Mouse (Mus musculus) embryonic fibroblast, embryonic 13.5 days (primary cell): ENCODE measurements around the gene Scd1. TPM values are rescaled to one million over a fixed set of nuclear protein-coding genes. Genes with fewer than 3 reads are reported as not detected.
A peak's percentile ranks its signal among the peaks of the same experiment; 100 is the strongest.
"Not testable (repeated sequence)": the region's sequence is repeated elsewhere in the genome, so short reads cannot be mapped to it uniquely, and the experiment has no call there.

Experiments used
- H3K27ac ChIP-seq: 2 replicates; pipeline ENCODE4 v1.5.1; 2012; ENCODE audit warnings: low read length, control low read depth, inconsistent platforms; ENCODE audit not compliant: insufficient read depth
- H3K4me1 ChIP-seq: 2 replicates; pipeline ENCODE4 v1.6.1; 2011; ENCODE audit warnings: low read length; ENCODE audit not compliant: control insufficient read depth, insufficient read depth
- H3K4me3 ChIP-seq: 2 replicates; pipeline ENCODE4 v1.5.1; 2011; ENCODE audit warnings: mild to moderate bottlenecking, control low read depth, low read length; ENCODE audit not compliant: insufficient read depth
- CTCF ChIP-seq: IDR thresholded peaks from 2 replicates; pipeline ENCODE4 v1.5.1; 2011; ENCODE audit warnings: mild to moderate bottlenecking, control low read depth, low read length, moderate library complexity, borderline replicate concordance; ENCODE audit not compliant: insufficient read depth
- POLR2A ChIP-seq: IDR thresholded peaks from 2 replicates; pipeline ENCODE4 v1.6.1; 2011; ENCODE audit warnings: low read depth, mild to moderate bottlenecking, control low read depth, low read length, moderate library complexity
- polyA plus RNA-seq: library from polyadenylated mRNA; stranded (reverse); fragments of >200 nt; gene quantifications from 2 replicates; pipeline ENCODE4 v1.2.4, GENCODE M21; 2011; ENCODE audit warnings: low read depth; ENCODE audit not compliant: missing spikeins, insufficient read length

Scd1 gene
- polyA plus RNA-seq, 1 experiment = 80.0 TPM

GRCm38 (mm10) chr19:44372969-44373368 is 34.7 kb downstream of the Scd1 start:
- no peak overlapping the region for H3K27ac ChIP-seq
- no peak overlapping the region for H3K4me3 ChIP-seq
- H3K4me1 ChIP-seq = peaks cover 5% of the 10 kb centered on the region; the same call in 1 of the 2 replicates
- TF ChIP-seq POLR2A = no peak
- TF ChIP-seq CTCF = peak; percentile 65; the same call in 1 of the 2 replicates

GRCm38 (mm10) chr19:44370231-44370630 is 37.4 kb downstream of the Scd1 start:
- H3K27ac ChIP-seq = no peak overlapping the region
- H3K4me3 ChIP-seq = no peak overlapping the region
- no peaks in the 10 kb centered on the region for H3K4me1 ChIP-seq
- TF ChIP-seq CTCF = no peak

- Histone ChIP-seq H3K27ac (no peak overlapping the region), H3K4me1 (no peaks in the 10 kb centered on the region), H3K4me3 (no peak overlapping the region)
- TF ChIP-seq CTCF = no peak
- TF ChIP-seq POLR2A = no peak
These were observed 38.3 kb downstream of the Scd1 start for GRCm38 (mm10) chr19:44369371-44369770.

- not testable (repeated sequence) for H3K4me1 ChIP-seq, H3K27ac ChIP-seq, H3K4me3 ChIP-seq
These were observed 40.6 kb downstream of the Scd1 start for GRCm38 (mm10) chr19:44367076-44367475.

GRCm38 (mm10) chr19:44365733-44366132 is 41.9 kb downstream of the Scd1 start:
- Histone ChIP-seq H3K27ac (no peak overlapping the region), H3K4me3 (no peak overlapping the region), H3K4me1 (no peaks in the 10 kb centered on the region)
- TF ChIP-seq POLR2A (no peak), CTCF (no peak)

GRCm38 (mm10) chr19:44364029-44364428 is 43.6 kb downstream of the Scd1 start:
- no peak for TF ChIP-seq CTCF
- no peak for TF ChIP-seq POLR2A
- Histone ChIP-seq H3K4me3 (no peak overlapping the region), H3K4me1 (no peaks in the 10 kb centered on the region), H3K27ac (no peak overlapping the region)

GRCm38 (mm10) chr19:44363529-44363928 is 44.1 kb downstream of the Scd1 start:
- TF ChIP-seq POLR2A = no peak
- peak; percentile 99 for TF ChIP-seq CTCF
- H3K4me3 ChIP-seq = no peak overlapping the region
- H3K27ac ChIP-seq = no peak overlapping the region
- no peaks in the 10 kb centered on the region for H3K4me1 ChIP-seq

- Histone ChIP-seq H3K27ac (no peak overlapping the region), H3K4me1 (no peaks in the 10 kb centered on the region), H3K4me3 (no peak overlapping the region)
- TF ChIP-seq CTCF (no peak), POLR2A (no peak)
These were observed 49.0 kb downstream of the Scd1 start for GRCm38 (mm10) chr19:44358700-44359099.

GRCm38 (mm10) chr19:44351756-44352155 is 55.9 kb downstream of the Scd1 start:
- Histone ChIP-seq H3K4me1 (no peaks in the 10 kb centered on the region), H3K4me3 (no peak overlapping the region), H3K27ac (no peak overlapping the region)
- TF ChIP-seq POLR2A (no peak), CTCF (no peak)

- no peaks in the 10 kb centered on the region for H3K4me1 ChIP-seq
- H3K27ac ChIP-seq = no peak overlapping the region
- no peak overlapping the region for H3K4me3 ChIP-seq
- TF ChIP-seq CTCF = no peak
- no peak for TF ChIP-seq POLR2A
These were observed 58.0 kb downstream of the Scd1 start for GRCm38 (mm10) chr19:44349689-44350088.

Other genes with a start within 250 kb of the Scd1 start
- gene Pkd2l1, start 215.4 kb downstream of the Scd1 start, polyA plus RNA-seq = not detected in 2 replicates
- 0.17 and 0.23 TPM in 2 replicates for gene Scd3, start 204.6 kb downstream of the Scd1 start, polyA plus RNA-seq
- 442 and 478 TPM in 2 replicates for gene Scd2, start 114.2 kb downstream of the Scd1 start, polyA plus RNA-seq
- 0.35 and 0.72 TPM in 2 replicates for gene Scd4, start 74.8 kb downstream of the Scd1 start, polyA plus RNA-seq
- not detected in 2 replicates for gene Wnt8b, start 85.6 kb upstream of the Scd1 start, polyA plus RNA-seq
- 0.68 and 1.1 TPM in 2 replicates for gene Sec31b, start 138.0 kb upstream of the Scd1 start, polyA plus RNA-seq
- gene Gm20538, start 145.0 kb upstream of the Scd1 start, polyA plus RNA-seq = not detected in 2 replicates
- 118 and 135 TPM in 2 replicates for gene Ndufb8, start 147.6 kb upstream of the Scd1 start, polyA plus RNA-seq
- 19.7 and 20.7 TPM in 2 replicates for gene Hif1an, start 155.0 kb upstream of the Scd1 start, polyA plus RNA-seq